Mouse (Mus musculus): ENCODE data around the gene Wnt7b. TPM values are rescaled to one million over a fixed set of nuclear protein-coding genes. Genes with fewer than 3 reads are reported as not detected.

The Wnt7b gene
- total and polyA plus RNA-seq, 3 experiments: not detected

DNA sequence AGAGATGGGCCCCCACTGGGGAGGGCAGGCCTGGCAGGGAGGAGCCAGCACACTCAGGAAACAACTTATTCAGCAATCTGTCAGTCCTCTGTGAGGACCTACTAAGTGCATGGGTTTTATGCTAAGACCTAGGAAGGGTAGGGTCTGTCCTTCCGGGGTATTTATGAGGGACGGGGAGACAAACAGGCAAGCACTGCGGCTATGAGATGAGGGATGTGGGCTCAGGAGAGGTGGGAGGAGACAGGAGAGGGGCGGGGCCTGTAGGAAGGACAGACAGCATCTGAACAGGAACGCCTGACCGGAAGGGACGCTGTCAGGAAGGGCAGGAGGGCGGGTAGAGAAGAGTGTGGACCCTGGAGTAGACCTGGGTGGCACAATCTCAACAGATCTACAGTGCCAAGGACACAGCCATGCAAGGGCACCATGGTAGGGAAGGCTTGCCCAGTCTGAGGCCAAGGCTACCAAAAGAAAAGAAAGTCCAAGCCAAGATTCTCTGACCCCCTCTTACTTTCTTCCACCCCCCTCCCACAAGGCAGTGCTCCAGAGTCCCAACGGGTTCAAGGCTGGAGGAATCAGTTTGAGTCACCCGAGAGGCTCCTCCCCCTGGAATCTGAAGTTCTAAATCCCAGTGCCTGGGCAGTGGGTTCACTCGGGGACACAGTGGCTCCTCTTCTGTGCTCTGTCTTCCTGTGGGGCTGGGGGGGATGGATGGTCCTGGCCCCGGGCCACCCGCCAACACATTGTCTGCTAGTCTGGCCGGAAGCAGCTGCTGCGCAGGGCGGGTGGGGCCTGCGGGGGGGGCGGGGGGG is 17.8 kb upstream of the Wnt7b start:
- no peak overlapping the region for H3K27ac ChIP-seq (ENCODE audit: insufficient read depth, low read depth)
- no peak overlapping the region for H3K4me3 ChIP-seq (replicated peaks in 1 of 3; ENCODE audit: low read depth in 2 of 3, low read length in 2 of 3, poor library complexity in 1 of 3)
- H3K36me3 ChIP-seq (replicated peaks in 1 of 2; ENCODE audit: control insufficient read depth in 1 of 2, insufficient read depth in 1 of 2, low read length in 1 of 2): no peaks in the 10 kb centered on the region

DNA sequence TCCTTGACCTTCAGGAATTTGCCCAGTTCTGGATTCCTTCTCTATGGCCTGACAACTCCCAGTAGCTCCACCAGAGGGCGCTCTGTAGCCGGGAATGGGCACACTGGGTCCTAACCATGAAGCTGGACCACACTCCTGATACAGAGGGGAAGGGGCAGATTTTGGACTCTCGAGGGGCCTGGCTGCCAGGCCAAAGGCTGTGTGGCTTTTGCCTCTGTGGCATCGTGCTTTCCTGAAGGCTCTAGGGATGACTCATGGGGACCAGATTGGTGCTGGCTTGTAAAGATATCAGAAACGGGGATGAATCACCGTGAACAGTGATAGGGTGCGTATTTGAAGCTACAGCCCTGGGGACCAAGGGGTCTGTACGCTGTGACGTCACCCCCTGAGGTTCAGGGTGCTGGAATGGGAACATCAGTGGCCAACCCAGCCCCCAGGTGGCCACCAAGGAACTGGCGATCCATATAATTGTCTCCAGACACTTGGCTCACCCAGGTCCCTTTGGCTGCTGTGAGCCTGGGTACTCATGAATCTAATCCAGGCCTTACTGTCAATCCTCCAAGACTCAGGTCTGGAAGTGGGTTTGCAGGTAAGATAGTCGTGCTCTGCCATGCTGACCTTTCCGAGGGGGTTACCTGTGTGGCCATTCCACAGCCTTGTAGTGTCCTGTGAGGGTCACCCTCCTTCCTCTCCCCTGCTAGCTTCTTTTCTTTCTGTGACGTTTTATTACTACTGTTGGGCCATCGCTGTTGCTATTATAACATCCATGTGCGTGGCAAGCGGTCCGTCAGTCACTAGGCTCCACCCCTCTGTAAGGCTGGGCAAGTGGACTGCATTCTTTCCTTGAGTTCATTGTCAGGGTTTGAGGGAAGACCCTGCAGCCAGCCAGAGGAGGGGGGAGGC is 17.0 kb upstream of the Wnt7b start:
- H3K4me3 ChIP-seq (replicated peaks in 1 of 3; ENCODE audit: low read depth in 2 of 3, low read length in 2 of 3, poor library complexity in 1 of 3): no peak overlapping the region
- H3K27ac ChIP-seq (ENCODE audit: insufficient read depth, low read depth): no peak overlapping the region
- H3K79me2 ChIP-seq (replicated peaks; ENCODE audit: control insufficient read depth, extremely low read depth, insufficient read depth, poor library complexity, severe bottlenecking): no peaks in the 10 kb centered on the region
- H3K9ac ChIP-seq (ENCODE audit: insufficient read depth, low read depth): no peak overlapping the region
- peaks cover 4 to 5% of the 10 kb centered on the region in 2 experiments; a peak in 2 of 4 replicates for H3K4me1 ChIP-seq (ENCODE audit: control insufficient read depth in 1 of 2, insufficient read depth in 2 of 2)
- dilution Hi-C loops (cut with MboI; ENCODE audit: extremely low pct_ligation_motif_present, extremely low pct_unique_long_range_greater_than_20kb, low sequenced_read_pairs) (no loop called here), in situ Hi-C loops (cut with MboI; ENCODE audit: low pct_ligation_motif_present, low pct_unique_long_range_greater_than_20kb, low sequenced_read_pairs) (no loop called here)
- no peaks in the 10 kb centered on the region for H3K36me3 ChIP-seq (replicated peaks in 1 of 2; ENCODE audit: control insufficient read depth in 1 of 2, insufficient read depth in 1 of 2, low read length in 1 of 2)
- TF ChIP-seq POLR2AphosphoS2 (IDR thresholded peaks at IDR 0.05; ENCODE audit: low read depth, low read length) (no peak), ZC3H11A (IDR thresholded peaks at IDR 0.05; ENCODE audit: low read depth, low read length) (peak; percentile 31; the same call in 1 of the 2 replicates), SMC3 (IDR thresholded peaks at IDR 0.05; ENCODE audit: low read depth, low read length) (peak; percentile 87), IRF4 (IDR thresholded peaks at IDR 0.05; ENCODE audit: low read depth, low read length) (0 out of 2 replicates have a peak, but pooled peaks have one; percentile 18), SIN3A (IDR thresholded peaks at IDR 0.05; ENCODE audit: low read length) (peak; percentile 23; the same call in 1 of the 2 replicates), HCFC1 (IDR thresholded peaks at IDR 0.05; ENCODE audit: low read depth, low read length) (no peak), MXI1 (IDR thresholded peaks at IDR 0.05; ENCODE audit: low read depth, low read length) (no peak), NRF1 (IDR thresholded peaks at IDR 0.05; ENCODE audit: low read depth, low read length) (no peak), RAD21 (IDR thresholded peaks at IDR 0.05; ENCODE audit: low read depth, low read length) (peak; percentile 82), TBP (conservative IDR thresholded peaks at IDR 0.05; ENCODE audit: low read depth, low read length) (no peak), CTCF (conservative IDR thresholded peaks at IDR 0.05 in 1 of 2, IDR thresholded peaks at IDR 0.05 in 1 of 2; ENCODE audit: low read depth in 2 of 2, low read length in 2 of 2) (peak; percentile 70 to 96)
- H3K27me3 ChIP-seq (replicated peaks): peaks cover 22% of the 10 kb centered on the region
- peaks cover 3% of the 10 kb centered on the region for H3K9me3 ChIP-seq (replicated peaks; ENCODE audit: low read length)
- DNase-seq (ENCODE audit: extremely low read depth): peak; percentile 27
- H3K4me2 ChIP-seq (ENCODE audit: insufficient read depth, low read depth, poor library complexity, severe bottlenecking): no peak overlapping the region

More for the DNA sequence above, 17.8 kb upstream of the Wnt7b start:
- no peak for DNase-seq (ENCODE audit: extremely low read depth)
- Histone ChIP-seq H3K27me3 (replicated peaks) (peaks cover 30% of the 10 kb centered on the region), H3K4me1 (ENCODE audit: control insufficient read depth in 1 of 2, insufficient read depth in 2 of 2) (peaks cover 4 to 5% of the 10 kb centered on the region in 2 experiments; a peak in 2 of 4 replicates), H3K9me3 (replicated peaks; ENCODE audit: low read length) (peaks cover 3% of the 10 kb centered on the region), H3K9ac (ENCODE audit: insufficient read depth, low read depth) (no peak overlapping the region), H3K4me2 (ENCODE audit: insufficient read depth, low read depth, poor library complexity, severe bottlenecking) (no peak overlapping the region), H3K79me2 (replicated peaks; ENCODE audit: control insufficient read depth, extremely low read depth, insufficient read depth, poor library complexity, severe bottlenecking) (no peaks in the 10 kb centered on the region)
- dilution Hi-C loops (cut with MboI; ENCODE audit: extremely low pct_ligation_motif_present, extremely low pct_unique_long_range_greater_than_20kb, low sequenced_read_pairs): no loop called here
- TF ChIP-seq USF2 (conservative IDR thresholded peaks at IDR 0.05; ENCODE audit: low read depth, low read length) (no peak), ZKSCAN1 (IDR thresholded peaks at IDR 0.05; ENCODE audit: borderline replicate concordance, low read depth, low read length) (peak; percentile 62; the same call in 1 of the 2 replicates)
- in situ Hi-C loops (cut with MboI; ENCODE audit: low pct_ligation_motif_present, low pct_unique_long_range_greater_than_20kb, low sequenced_read_pairs): loop anchor here (25.0 kb wide), 1 partner anchor 412 kb away; no protein-coding TSS in a partner anchor
